Mouse (Mus musculus) ES-Bruce4 (cell line): ENCODE measurements at regions not wholly inside any gene's neighbourhood (a gene's known extent, or its start where the extent isn't known, plus 50 kb on each side); places are given as distances from the start of the nearest gene placed in this dataset.

Experiments
- H3K27ac ChIP-seq: 2 replicates; pipeline ENCODE4 v1.5.1; 2012; ENCODE audit warnings: low read length, inconsistent platforms; ENCODE audit not compliant: insufficient read depth
- H3K27me3 ChIP-seq: 2 replicates; pipeline ENCODE4 v1.6.1; 2012; ENCODE audit warnings: mild to moderate bottlenecking, low read length, inconsistent platforms; ENCODE audit not compliant: control insufficient read depth, poor library complexity, insufficient read depth, severe bottlenecking
- H3K36me3 ChIP-seq: 2 replicates; pipeline ENCODE4 v1.6.1; 2012; ENCODE audit warnings: inconsistent platforms, mild to moderate bottlenecking, low read length, moderate library complexity; ENCODE audit not compliant: control insufficient read depth, poor library complexity, insufficient read depth, severe bottlenecking
- H3K4me1 ChIP-seq: one replicate; pipeline ENCODE4 v1.8.1; 2011; ENCODE audit warnings: low read length; ENCODE audit not compliant: control insufficient read depth, insufficient read depth
- H3K4me3 ChIP-seq: 2 replicates; pipeline ENCODE4 v1.5.1; 2011; ENCODE audit warnings: low read depth, mild to moderate bottlenecking, low read length
- H3K9ac ChIP-seq: 2 replicates; pipeline ENCODE4 v1.6.1; 2012; ENCODE audit warnings: low read depth, mild to moderate bottlenecking, inconsistent platforms; ENCODE audit not compliant: poor library complexity, severe bottlenecking
- H3K9me3 ChIP-seq: replicated peaks from 2 replicates; pipeline ENCODE4 v1.6.1; 2012; ENCODE audit warnings: mild to moderate bottlenecking, low read length, inconsistent platforms; ENCODE audit not compliant: control insufficient read depth, poor library complexity, insufficient read depth, severe bottlenecking
- CTCF ChIP-seq: IDR thresholded peaks from one replicate; pipeline ENCODE4 v1.8.1; 2011; ENCODE audit warnings: low read depth, low read length
- EP300 ChIP-seq: IDR thresholded peaks from 2 replicates; pipeline ENCODE4 v1.6.1; 2011; ENCODE audit warnings: low read depth, low read length; ENCODE audit not compliant: insufficient read depth
- POLR2A ChIP-seq: IDR thresholded peaks from one replicate; pipeline ENCODE4 v1.8.1; 2011; ENCODE audit warnings: low read length; ENCODE audit not compliant: insufficient read depth

DNA sequence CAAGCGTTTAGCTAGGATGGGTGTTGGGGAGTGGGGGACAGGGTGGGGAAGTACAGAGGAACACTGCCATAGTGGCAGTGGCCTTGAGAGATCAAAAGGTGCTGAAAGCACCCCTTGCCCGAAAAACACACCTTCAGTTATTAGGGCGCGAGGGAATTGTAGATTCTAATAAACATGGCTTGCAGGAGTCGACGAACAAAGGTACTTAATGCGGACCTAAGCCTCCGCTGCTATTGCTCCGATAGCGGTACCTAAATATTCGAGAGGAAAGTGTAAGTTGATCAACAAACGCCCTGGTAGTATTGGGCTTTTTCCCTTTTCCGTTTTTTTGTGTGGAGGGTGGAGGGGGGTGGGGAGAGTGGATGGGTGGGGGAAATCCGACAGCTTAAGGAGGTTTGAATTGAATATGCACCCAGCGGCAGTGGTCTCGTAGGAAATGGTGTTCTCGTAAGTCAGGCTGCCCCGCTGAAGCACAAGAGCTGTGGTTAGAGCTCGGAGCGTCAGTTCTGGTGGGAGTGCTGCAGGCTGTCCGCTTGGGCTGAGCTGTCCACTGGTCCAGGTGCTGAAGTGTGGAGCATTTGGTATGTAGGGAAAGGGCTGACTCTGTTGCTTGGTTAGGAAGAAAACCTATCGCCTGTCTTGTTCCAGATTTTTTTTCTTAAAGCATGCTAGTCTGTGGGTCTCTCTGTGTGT, 130.8 kb upstream of the Dpyd start:
- Histone ChIP-seq H3K4me1 (no peaks in the 10 kb centered on the region), H3K36me3 (no peaks in the 10 kb centered on the region), H3K27ac (no peak overlapping the region), H3K9me3 (no peaks in the 10 kb centered on the region), H3K9ac (no peak overlapping the region), H3K27me3 (peaks cover 6% of the 10 kb centered on the region), H3K4me3 (no peak overlapping the region)
- no peak for TF ChIP-seq EP300
- no peak for TF ChIP-seq CTCF
- TF ChIP-seq POLR2A, result no peak

DNA sequence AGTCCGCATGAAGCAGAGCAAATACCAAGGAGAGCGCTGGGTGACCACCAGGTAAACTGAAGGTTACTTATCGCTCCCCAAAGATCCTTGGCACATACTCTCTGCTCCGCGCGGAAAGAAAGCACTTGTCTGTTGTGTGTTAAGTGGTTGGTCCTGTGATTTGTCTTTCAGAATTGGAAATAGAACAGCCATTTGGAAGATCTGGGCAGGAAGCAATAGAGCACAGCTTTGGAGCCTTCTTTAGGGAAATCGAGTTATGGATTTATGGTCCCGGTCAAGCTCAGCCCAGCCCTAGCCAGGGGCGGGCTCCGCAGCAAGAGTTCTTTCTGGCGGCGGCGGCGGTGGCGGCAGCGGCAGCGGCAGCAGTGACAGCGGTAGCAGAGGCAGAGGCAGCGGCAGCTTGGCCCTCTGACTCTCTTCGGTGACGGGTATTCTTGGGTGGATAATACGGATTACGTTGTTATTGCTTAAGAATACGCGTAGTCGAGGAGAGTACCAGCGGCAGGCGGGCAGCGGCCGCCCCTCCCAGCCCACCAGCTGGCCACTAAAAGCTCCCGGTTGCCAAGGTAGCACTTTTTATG, 128.4 kb upstream of the Dpyd start:
- Histone ChIP-seq H3K36me3 (no peaks in the 10 kb centered on the region), H3K27me3 (peaks cover 6% of the 10 kb centered on the region), H3K4me1 (no peaks in the 10 kb centered on the region), H3K9me3 (no peaks in the 10 kb centered on the region), H3K27ac (no peak overlapping the region), H3K9ac (no peak overlapping the region), H3K4me3 (peak overlapping the region; percentile 59)
- no peak for TF ChIP-seq POLR2A
- no peak for TF ChIP-seq CTCF
- TF ChIP-seq EP300, result no peak

DNA sequence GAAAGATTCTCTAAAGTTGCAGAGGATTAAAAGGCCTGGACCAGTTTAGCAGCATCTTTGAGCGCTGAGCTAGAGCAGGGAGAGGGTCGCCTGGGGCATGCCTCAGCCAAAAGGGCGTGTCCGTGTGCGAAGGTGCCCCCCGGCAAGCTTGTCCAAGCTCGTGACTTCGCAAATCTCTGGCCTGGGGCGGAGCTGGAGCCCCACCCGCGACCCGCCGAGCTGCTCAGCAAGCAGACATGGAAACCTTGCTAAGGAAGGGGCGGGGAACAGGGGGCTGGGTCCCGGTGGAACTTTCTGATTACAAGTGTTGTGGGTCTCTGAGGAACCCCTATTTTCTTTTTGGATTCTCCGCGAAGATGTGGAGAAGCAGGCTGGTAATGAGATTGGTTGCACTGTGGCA, 127.6 kb upstream of the Dpyd start:
- H3K4me1 ChIP-seq, result no peaks in the 10 kb centered on the region
- no peaks in the 10 kb centered on the region for H3K36me3 ChIP-seq
- H3K9me3 ChIP-seq, result no peaks in the 10 kb centered on the region
- TF ChIP-seq CTCF, result no peak
- no peak for TF ChIP-seq POLR2A
- 0 out of 2 replicates have a peak, but pooled peaks have one; percentile 37 for TF ChIP-seq EP300
- H3K9ac ChIP-seq, result no peak overlapping the region
- H3K4me3 ChIP-seq, result peak overlapping the region; percentile 34
- H3K27ac ChIP-seq, result no peak overlapping the region
- peaks cover 6% of the 10 kb centered on the region for H3K27me3 ChIP-seq

DNA sequence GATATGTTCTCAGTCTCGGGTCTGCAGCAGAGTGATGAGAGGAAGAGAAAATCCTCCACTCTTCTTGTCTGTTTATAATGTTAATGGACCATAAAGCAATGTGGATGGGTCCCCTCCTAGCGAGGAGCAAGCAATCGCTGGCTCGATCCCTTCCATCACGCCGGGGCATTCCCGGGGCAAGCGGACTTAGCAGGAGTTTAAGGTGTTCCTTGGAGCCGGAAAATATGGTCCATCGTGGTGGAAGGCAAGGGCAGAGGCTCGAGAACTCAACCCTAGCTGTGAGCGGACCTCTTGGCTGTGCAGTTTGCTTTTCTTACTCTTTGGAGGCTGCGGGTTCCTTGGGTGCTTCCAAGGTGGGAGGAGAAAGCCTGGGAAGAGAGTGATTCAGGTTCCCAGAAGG, 127.1 kb upstream of the Dpyd start:
- Histone ChIP-seq H3K27ac (no peak overlapping the region), H3K4me3 (peak overlapping the region; percentile 34), H3K36me3 (no peaks in the 10 kb centered on the region), H3K27me3 (peaks cover 6% of the 10 kb centered on the region), H3K9ac (no peak overlapping the region), H3K9me3 (no peaks in the 10 kb centered on the region), H3K4me1 (no peaks in the 10 kb centered on the region)
- no peak for TF ChIP-seq EP300
- TF ChIP-seq POLR2A, result no peak
- TF ChIP-seq CTCF, result no peak

DNA sequence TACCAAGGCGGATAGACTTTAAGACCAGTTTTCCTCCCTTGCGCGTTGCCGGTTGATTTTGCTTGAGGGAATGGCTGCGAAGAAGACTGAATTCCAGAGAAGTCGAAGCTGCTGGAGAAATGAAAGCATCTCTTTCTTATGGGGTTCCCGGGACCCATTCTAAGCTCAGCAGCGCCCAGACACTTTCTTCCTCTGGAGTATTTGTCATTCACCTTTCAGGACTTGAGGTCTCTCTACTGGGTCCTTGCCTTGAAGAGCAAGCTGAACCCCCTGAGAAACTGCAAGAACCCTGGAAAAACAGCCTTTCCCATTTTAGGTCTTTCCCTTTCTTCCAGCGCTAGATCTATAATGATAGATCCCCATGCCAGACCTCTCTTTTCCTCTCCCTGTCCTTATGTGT, 126.7 kb upstream of the Dpyd start:
- H3K27me3 ChIP-seq, result peaks cover 6% of the 10 kb centered on the region
- H3K36me3 ChIP-seq, result no peaks in the 10 kb centered on the region
- no peak for TF ChIP-seq EP300
- TF ChIP-seq CTCF, result no peak
- TF ChIP-seq POLR2A, result no peak
- H3K4me3 ChIP-seq, result peak overlapping the region; percentile 34; the same call in 1 of the 2 replicates
- H3K27ac ChIP-seq, result no peak overlapping the region
- H3K4me1 ChIP-seq, result no peaks in the 10 kb centered on the region
- no peak overlapping the region for H3K9ac ChIP-seq
- no peaks in the 10 kb centered on the region for H3K9me3 ChIP-seq

DNA sequence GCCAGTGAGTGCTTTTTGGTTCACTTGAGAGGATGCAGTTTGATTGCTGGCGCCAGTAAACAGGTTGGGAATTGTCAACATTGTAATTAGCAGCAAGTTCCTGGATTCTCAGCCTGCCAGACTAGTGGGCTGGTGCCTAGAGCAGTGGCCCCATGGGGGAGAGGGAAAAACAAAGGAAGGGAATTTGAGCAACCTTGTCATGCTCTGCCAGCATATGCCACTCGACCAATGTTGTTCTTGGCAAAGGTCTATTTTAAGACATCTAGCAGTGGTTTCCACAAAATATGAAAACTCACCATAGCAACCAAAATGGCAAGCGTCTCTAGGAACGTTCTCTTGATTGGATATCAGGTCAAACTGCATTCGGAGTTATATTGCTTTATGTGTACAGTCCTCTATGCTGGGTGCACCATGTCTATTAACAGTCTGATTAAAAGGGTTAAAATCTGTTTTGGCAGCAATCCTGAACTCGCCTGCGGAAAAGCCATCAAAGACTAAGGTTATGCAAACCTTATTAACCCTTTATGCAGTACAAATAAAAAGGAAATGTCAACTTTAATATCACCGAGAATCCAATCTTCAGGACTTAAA, 118.1 kb upstream of the Dpyd start:
- no peaks in the 10 kb centered on the region for H3K27me3 ChIP-seq
- no peak overlapping the region for H3K4me3 ChIP-seq
- H3K27ac ChIP-seq, result no peak overlapping the region
- H3K9ac ChIP-seq, result no peak overlapping the region
- H3K36me3 ChIP-seq, result no peaks in the 10 kb centered on the region
- TF ChIP-seq EP300 (no peak), POLR2A (no peak), CTCF (no peak)
- no peaks in the 10 kb centered on the region for H3K9me3 ChIP-seq
- H3K4me1 ChIP-seq, result no peaks in the 10 kb centered on the region
